Comparison of ENCODE assay signal across 19 mouse cellular contexts in genomic region chr13:73279196-73279595, GRCm38 (mm10). TPM values are rescaled to one million over a fixed set of nuclear protein-coding genes. Genes with fewer than 3 reads are reported as not detected.
"Had no signal": no experiment of that assay in that cellular context is flagged by ENCODE, and none has a peak within 500 bp of the region (broad histone marks: within the 10 kb centered on the region; RNA-seq: fewer than 3 reads in every experiment).

No protein-coding gene starts in this region.

- DNase-seq: kidney, adult 18-20 months; kidney, postnatal 10 days; kidney, postnatal 4 days; liver; liver, embryonic 13.5 days; liver, postnatal 0 days; spleen, adult 18-20 months; thymus, adult 2 months; thymus, postnatal 25 days had no signal

- H3K9me3 ChIP-seq: liver, embryonic 13.5 days; lung, embryonic 15.5 days; midbrain, embryonic 15.5 days; neural tube, embryonic 12.5 days had no signal

- H3K27ac ChIP-seq: left cerebral cortex, adult 2 months; liver, embryonic 13.5 days; lung, embryonic 15.5 days; midbrain, embryonic 15.5 days; neural tube, embryonic 12.5 days had no signal

- H3K4me2 ChIP-seq: liver, embryonic 13.5 days; lung, embryonic 15.5 days; midbrain, embryonic 15.5 days; neural tube, embryonic 12.5 days had no signal

- ATAC-seq: liver, postnatal 0 days; midbrain, embryonic 15.5 days had no signal

- H3K36me3 ChIP-seq: liver, embryonic 13.5 days; lung, embryonic 15.5 days; midbrain, embryonic 15.5 days; neural tube, embryonic 12.5 days had no signal

- H3K9ac ChIP-seq: liver, embryonic 13.5 days; liver, postnatal 0 days; lung, embryonic 15.5 days; midbrain, embryonic 15.5 days; neural tube, embryonic 12.5 days had no signal

- H3K4me1 ChIP-seq: liver, embryonic 13.5 days; lung, embryonic 15.5 days; midbrain, embryonic 15.5 days; neural tube, embryonic 12.5 days had no signal

- H3K4me3 ChIP-seq: left cerebral cortex, adult 2 months; liver, embryonic 13.5 days; lung, embryonic 15.5 days; midbrain, embryonic 15.5 days; neural tube, embryonic 12.5 days had no signal

RNA-seq across cellular contexts. Expression of gene Irx4, which starts 18.9 kb away (rescaled TPM):
- total RNA-seq: layer of hippocampus, postnatal 25 days; left cerebral cortex, adult 2 months; left cerebral cortex, postnatal 14 days; megakaryocyte progenitor cell, adult 5-6 weeks; monocyte, adult 5-6 weeks; neutrophil, adult 5-6 weeks had no signal
- polyA plus RNA-seq: liver, postnatal 0 days; testis, adult 2 months had no signal
